Mouse (Mus musculus) CH12.LX (cell line): ENCODE results near the gene Ube2u.

Experiments used
- CTCF ChIP-seq, 2 experiments: IDR thresholded peaks in 1 of 2; conservative IDR thresholded peaks in 1 of 2; 2 replicates each; pipeline ENCODE4 v1.5.1; 2011 to 2012; ENCODE audit warnings: low read depth in 2 of 2, low read length in 2 of 2, improper control_type of control experiment in 1 of 2, inconsistent platforms in 1 of 2, mild to moderate bottlenecking in 1 of 2, moderate library complexity in 1 of 2
- MAFK ChIP-seq: IDR thresholded peaks from 2 replicates; pipeline ENCODE4 v1.6.1; 2011; ENCODE audit warnings: low read length, improper control_type of control experiment; ENCODE audit not compliant: insufficient replicate concordance
- USF1 ChIP-seq: IDR thresholded peaks from 2 replicates; pipeline ENCODE4 v1.6.1; 2014; ENCODE audit warnings: low read depth, mild to moderate bottlenecking, inconsistent platforms, low read length, improper control_type of control experiment

DNA sequence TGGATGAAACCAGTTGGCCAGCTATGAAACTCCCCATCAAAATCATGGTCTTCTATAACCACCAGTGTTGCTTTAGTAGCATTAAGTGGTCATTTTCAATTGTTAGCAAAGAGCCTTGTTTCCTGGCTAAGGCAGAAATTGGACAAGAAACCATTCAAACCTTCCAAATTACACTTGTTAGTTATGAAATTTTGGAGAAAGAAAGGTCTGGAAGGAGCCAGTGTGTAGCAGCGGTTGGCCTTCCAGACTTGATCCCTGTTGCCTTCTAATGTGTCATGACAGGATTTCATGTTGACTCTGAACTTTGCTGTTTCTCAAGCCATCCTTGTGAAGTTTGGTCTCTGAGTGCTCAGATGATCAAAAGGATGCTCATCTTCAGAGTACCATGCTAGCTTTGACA lies 17.9 kb downstream of the Ube2u start:
- TF ChIP-seq CTCF (conservative IDR thresholded peaks at IDR 0.05 in 1 of 2, IDR thresholded peaks at IDR 0.05 in 1 of 2; ENCODE audit: low read depth in 2 of 2, low read length in 2 of 2) (no peak), USF1 (no peak), MAFK (no peak)
